Mouse (Mus musculus): ENCODE data around the gene Zcchc7. TPM values are rescaled to one million over a fixed set of nuclear protein-coding genes. Genes with fewer than 3 reads are reported as not detected.

The Zcchc7 gene
- polyA plus RNA-seq, 1 experiment from 2014 or later: 38.3 TPM

GRCm38 (mm10) chr4:44948314-44948713, 192.6 kb downstream of the Zcchc7 start:
- Histone ChIP-seq H3K4me3 (replicated peaks; ENCODE audit: low read depth, low read length) (no peak overlapping the region), H3K36me3 (ENCODE audit: control insufficient read depth, insufficient read depth, low read length) (no peaks in the 10 kb centered on the region), H3K4me2 (ENCODE audit: low read length) (no peak overlapping the region), H3K27me3 (ENCODE audit: control insufficient read depth, insufficient read depth, low read length) (no peaks in the 10 kb centered on the region), H3K4me1 (ENCODE audit: control insufficient read depth, insufficient read depth, low read length) (0 out of 2 replicates have a peak, but pooled peaks cover 2% of the 10 kb centered on the region), H3K9me3 (ENCODE audit: control insufficient read depth, low read length) (no peaks in the 10 kb centered on the region), H3K9ac (replicated peaks; ENCODE audit: low read length) (no peak overlapping the region), H3K27ac (replicated peaks; ENCODE audit: low read depth, low read length) (no peak overlapping the region)
- 90% methylated on average over 1 of the region's 1 CpGs for WGBS
- ATAC-seq (ENCODE audit: low FRiP score, low TSS enrichment): no peak
- DNase-seq: no peak

DNA sequence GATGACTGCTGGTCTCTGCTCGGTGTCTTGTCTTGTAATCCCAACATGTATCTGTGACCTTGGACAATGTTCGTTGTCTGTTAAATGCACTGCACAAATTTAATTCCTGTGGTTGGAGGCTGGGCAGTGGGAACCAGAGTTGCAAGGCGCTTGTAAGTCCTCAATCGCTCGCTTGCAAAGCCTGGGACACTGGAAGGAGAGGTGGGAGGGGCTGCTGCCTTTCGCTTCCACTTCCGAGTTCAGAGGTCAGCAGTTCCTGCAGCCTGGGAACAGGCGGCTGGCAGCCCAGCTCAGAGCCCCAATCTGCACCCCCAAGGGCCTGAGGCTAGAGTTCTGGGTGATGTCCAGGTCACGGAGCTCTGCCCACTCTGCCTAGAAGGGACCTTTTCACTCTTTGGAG, 197.4 kb downstream of the Zcchc7 start:
- Histone ChIP-seq H3K4me1 (ENCODE audit: control insufficient read depth, insufficient read depth, low read length) (0 out of 2 replicates have a peak, but pooled peaks cover 2% of the 10 kb centered on the region), H3K4me2 (ENCODE audit: low read length) (no peak overlapping the region), H3K9me3 (ENCODE audit: control insufficient read depth, low read length) (no peaks in the 10 kb centered on the region), H3K9ac (replicated peaks; ENCODE audit: low read length) (no peak overlapping the region), H3K36me3 (ENCODE audit: control insufficient read depth, insufficient read depth, low read length) (no peaks in the 10 kb centered on the region), H3K4me3 (replicated peaks; ENCODE audit: low read depth, low read length) (no peak overlapping the region), H3K27ac (replicated peaks; ENCODE audit: low read depth, low read length) (no peak overlapping the region), H3K27me3 (ENCODE audit: control insufficient read depth, insufficient read depth, low read length) (no peaks in the 10 kb centered on the region)
- DNase-seq (no peak), ATAC-seq (ENCODE audit: low FRiP score, low TSS enrichment) (no peak)
- 76% methylated on average over 9 of the region's 9 CpGs for WGBS

DNA sequence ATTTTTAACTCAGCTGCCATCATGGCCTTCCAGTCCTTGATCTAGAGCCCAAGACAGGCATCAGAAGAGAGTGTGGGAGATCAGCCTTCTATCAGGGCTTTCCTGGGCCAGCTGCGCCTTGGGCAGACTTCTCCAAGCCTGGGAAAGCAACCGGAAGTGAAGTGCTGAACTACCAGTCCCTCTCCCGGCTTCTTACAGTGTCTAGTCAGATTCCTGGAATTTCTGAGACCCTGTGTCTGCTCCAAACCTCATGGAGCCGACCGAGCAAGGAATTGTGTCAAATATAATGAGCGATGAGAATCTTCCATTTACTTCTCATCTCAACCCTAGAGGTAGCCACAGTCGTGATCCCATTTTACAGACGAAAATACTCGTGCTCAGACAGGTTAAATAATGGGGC, 203.1 kb downstream of the Zcchc7 start:
- Histone ChIP-seq H3K36me3 (ENCODE audit: control insufficient read depth, insufficient read depth, low read length) (no peaks in the 10 kb centered on the region), H3K9me3 (ENCODE audit: control insufficient read depth, low read length) (no peaks in the 10 kb centered on the region), H3K4me1 (ENCODE audit: control insufficient read depth, insufficient read depth, low read length) (no peaks in the 10 kb centered on the region), H3K27me3 (ENCODE audit: control insufficient read depth, insufficient read depth, low read length) (no peaks in the 10 kb centered on the region), H3K27ac (replicated peaks; ENCODE audit: low read depth, low read length) (no peak overlapping the region), H3K4me2 (ENCODE audit: low read length) (no peak overlapping the region), H3K9ac (replicated peaks; ENCODE audit: low read length) (no peak overlapping the region), H3K4me3 (replicated peaks; ENCODE audit: low read depth, low read length) (no peak overlapping the region)
- ATAC-seq (ENCODE audit: low FRiP score, low TSS enrichment) (no peak), DNase-seq (no peak)
- 89% methylated on average over 9 of the region's 9 CpGs for WGBS

- H3K27ac ChIP-seq (replicated peaks; ENCODE audit: low read depth, low read length): no peak overlapping the region
- 93% methylated on average over 13 of the region's 13 CpGs for WGBS
- no peak for ATAC-seq (ENCODE audit: low FRiP score, low TSS enrichment)
Observed at GRCm38 (mm10) chr4:44959220-44959619, 203.5 kb downstream of the Zcchc7 start.

DNA sequence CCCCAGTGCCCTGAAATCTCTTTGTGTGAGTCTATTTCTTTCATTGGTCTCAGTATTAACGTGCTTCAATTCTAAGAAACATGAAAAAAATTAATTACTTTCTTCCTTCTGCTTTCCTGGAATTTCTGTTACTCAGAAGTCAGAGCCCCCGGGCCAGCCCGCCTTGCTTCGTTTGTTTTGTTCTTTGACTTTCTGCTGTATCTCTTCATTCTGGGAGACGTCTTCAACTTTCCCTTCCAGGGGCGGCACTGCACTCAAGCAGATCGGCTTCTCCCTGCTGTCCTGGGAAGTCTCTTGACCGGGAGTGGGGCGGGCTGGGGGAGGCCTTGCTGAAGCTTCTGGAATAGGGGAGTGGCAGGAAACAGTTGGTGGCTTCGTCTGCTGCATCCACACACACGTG, 207.5 kb downstream of the Zcchc7 start:
- no peak for DNase-seq
- Histone ChIP-seq H3K4me3 (replicated peaks; ENCODE audit: low read depth, low read length) (no peak overlapping the region), H3K27ac (replicated peaks; ENCODE audit: low read depth, low read length) (no peak overlapping the region), H3K4me1 (ENCODE audit: control insufficient read depth, insufficient read depth, low read length) (no peaks in the 10 kb centered on the region), H3K36me3 (ENCODE audit: control insufficient read depth, insufficient read depth, low read length) (no peaks in the 10 kb centered on the region), H3K9ac (replicated peaks; ENCODE audit: low read length) (no peak overlapping the region), H3K9me3 (ENCODE audit: control insufficient read depth, low read length) (no peaks in the 10 kb centered on the region), H3K27me3 (ENCODE audit: control insufficient read depth, insufficient read depth, low read length) (no peaks in the 10 kb centered on the region), H3K4me2 (ENCODE audit: low read length) (no peak overlapping the region)
- no peak for ATAC-seq (ENCODE audit: low FRiP score, low TSS enrichment)
- 71% methylated on average over 11 of the region's 11 CpGs for WGBS

More at GRCm38 (mm10) chr4:44959220-44959619, 203.5 kb downstream of the Zcchc7 start:
- Histone ChIP-seq H3K4me3 (replicated peaks; ENCODE audit: low read depth, low read length) (no peak overlapping the region), H3K4me2 (ENCODE audit: low read length) (no peak overlapping the region), H3K9me3 (ENCODE audit: control insufficient read depth, low read length) (no peaks in the 10 kb centered on the region), H3K9ac (replicated peaks; ENCODE audit: low read length) (no peak overlapping the region), H3K36me3 (ENCODE audit: control insufficient read depth, insufficient read depth, low read length) (no peaks in the 10 kb centered on the region), H3K27me3 (ENCODE audit: control insufficient read depth, insufficient read depth, low read length) (no peaks in the 10 kb centered on the region), H3K4me1 (ENCODE audit: control insufficient read depth, insufficient read depth, low read length) (no peaks in the 10 kb centered on the region)
- no peak for DNase-seq

GRCm38 (mm10) chr4:44965175-44965574, 209.5 kb downstream of the Zcchc7 start:
- H3K36me3 ChIP-seq (ENCODE audit: control insufficient read depth, insufficient read depth, low read length): no peaks in the 10 kb centered on the region
- H3K9me3 ChIP-seq (ENCODE audit: control insufficient read depth, low read length): no peaks in the 10 kb centered on the region
- no peak overlapping the region for H3K4me3 ChIP-seq (replicated peaks; ENCODE audit: low read depth, low read length)
- H3K27me3 ChIP-seq (ENCODE audit: control insufficient read depth, insufficient read depth, low read length): no peaks in the 10 kb centered on the region
- H3K9ac ChIP-seq (replicated peaks; ENCODE audit: low read length): no peak overlapping the region
- no peak overlapping the region for H3K27ac ChIP-seq (replicated peaks; ENCODE audit: low read depth, low read length)
- H3K4me1 ChIP-seq (ENCODE audit: control insufficient read depth, insufficient read depth, low read length): no peaks in the 10 kb centered on the region
- 85% methylated on average over 2 of the region's 2 CpGs for WGBS
- ATAC-seq (ENCODE audit: low FRiP score, low TSS enrichment): no peak
- H3K4me2 ChIP-seq (ENCODE audit: low read length): no peak overlapping the region
- DNase-seq: no peak

DNA sequence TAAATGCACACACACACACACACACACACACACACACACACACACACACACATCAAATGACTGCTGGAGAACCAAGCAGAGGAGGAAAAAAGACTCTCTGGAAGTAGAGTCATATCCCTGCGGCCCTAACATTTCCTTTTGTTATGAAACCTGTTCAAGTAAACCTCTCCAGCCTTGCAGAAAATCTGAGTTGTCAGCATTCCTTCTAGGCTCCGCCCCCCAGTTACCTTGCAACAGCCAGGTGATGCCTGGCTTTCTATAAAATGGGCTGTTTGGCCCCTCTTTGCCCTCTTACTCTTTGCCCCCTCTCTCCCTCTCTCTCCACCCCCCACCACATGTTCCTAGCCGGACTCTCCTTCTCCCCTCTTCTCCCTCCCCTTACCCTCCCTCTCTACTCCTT, 210.1 kb downstream of the Zcchc7 start:
- H3K36me3 ChIP-seq (ENCODE audit: control insufficient read depth, insufficient read depth, low read length): no peaks in the 10 kb centered on the region
- no peaks in the 10 kb centered on the region for H3K4me1 ChIP-seq (ENCODE audit: control insufficient read depth, insufficient read depth, low read length)
- no peak overlapping the region for H3K4me3 ChIP-seq (replicated peaks; ENCODE audit: low read depth, low read length)
- no peak overlapping the region for H3K4me2 ChIP-seq (ENCODE audit: low read length)
- H3K27me3 ChIP-seq (ENCODE audit: control insufficient read depth, insufficient read depth, low read length): no peaks in the 10 kb centered on the region
- H3K9ac ChIP-seq (replicated peaks; ENCODE audit: low read length): no peak overlapping the region
- H3K9me3 ChIP-seq (ENCODE audit: control insufficient read depth, low read length): no peaks in the 10 kb centered on the region
- no peak overlapping the region for H3K27ac ChIP-seq (replicated peaks; ENCODE audit: low read depth, low read length)
- DNase-seq: no peak
- ATAC-seq (ENCODE audit: low FRiP score, low TSS enrichment): no peak
- 80% methylated on average over 3 of the region's 3 CpGs for WGBS

- H3K27ac ChIP-seq (replicated peaks; ENCODE audit: low read depth, low read length): no peak overlapping the region
- H3K4me1 ChIP-seq (ENCODE audit: control insufficient read depth, insufficient read depth, low read length): no peaks in the 10 kb centered on the region
- no peaks in the 10 kb centered on the region for H3K27me3 ChIP-seq (ENCODE audit: control insufficient read depth, insufficient read depth, low read length)
- DNase-seq: no peak
- no peak overlapping the region for H3K9ac ChIP-seq (replicated peaks; ENCODE audit: low read length)
- H3K4me2 ChIP-seq (ENCODE audit: low read length): no peak overlapping the region
- ATAC-seq (ENCODE audit: low FRiP score, low TSS enrichment): no peak
- no peak overlapping the region for H3K4me3 ChIP-seq (replicated peaks; ENCODE audit: low read depth, low read length)
- H3K36me3 ChIP-seq (ENCODE audit: control insufficient read depth, insufficient read depth, low read length): no peaks in the 10 kb centered on the region
- 87% methylated on average over 8 of the region's 8 CpGs for WGBS
- no peaks in the 10 kb centered on the region for H3K9me3 ChIP-seq (ENCODE audit: control insufficient read depth, low read length)
Observed at GRCm38 (mm10) chr4:44967402-44967801, 211.7 kb downstream of the Zcchc7 start.

- Histone ChIP-seq H3K9ac (replicated peaks; ENCODE audit: low read length) (no peak overlapping the region), H3K36me3 (ENCODE audit: control insufficient read depth, insufficient read depth, low read length) (no peaks in the 10 kb centered on the region), H3K27me3 (ENCODE audit: control insufficient read depth, insufficient read depth, low read length) (no peaks in the 10 kb centered on the region), H3K27ac (replicated peaks; ENCODE audit: low read depth, low read length) (no peak overlapping the region), H3K4me3 (replicated peaks; ENCODE audit: low read depth, low read length) (no peak overlapping the region), H3K4me1 (ENCODE audit: control insufficient read depth, insufficient read depth, low read length) (no peaks in the 10 kb centered on the region), H3K4me2 (ENCODE audit: low read length) (no peak overlapping the region), H3K9me3 (ENCODE audit: control insufficient read depth, low read length) (no peaks in the 10 kb centered on the region)
- 96% methylated on average over 7 of the region's 7 CpGs for WGBS
- DNase-seq (no peak), ATAC-seq (ENCODE audit: low FRiP score, low TSS enrichment) (no peak)
Observed at GRCm38 (mm10) chr4:44970056-44970455, 214.4 kb downstream of the Zcchc7 start.
